Mouse (Mus musculus) CD4-positive helper T cell, adult 2 months (primary cell): ENCODE data around the gene Chrm4.

ENCODE experiments used
- DNase-seq: peaks from one replicate; pipeline ENCODE4 v3.0.0-alpha.2; 2012; ENCODE audit warnings: low read depth, missing footprints, low spot score

Chrm4 gene

DNA sequence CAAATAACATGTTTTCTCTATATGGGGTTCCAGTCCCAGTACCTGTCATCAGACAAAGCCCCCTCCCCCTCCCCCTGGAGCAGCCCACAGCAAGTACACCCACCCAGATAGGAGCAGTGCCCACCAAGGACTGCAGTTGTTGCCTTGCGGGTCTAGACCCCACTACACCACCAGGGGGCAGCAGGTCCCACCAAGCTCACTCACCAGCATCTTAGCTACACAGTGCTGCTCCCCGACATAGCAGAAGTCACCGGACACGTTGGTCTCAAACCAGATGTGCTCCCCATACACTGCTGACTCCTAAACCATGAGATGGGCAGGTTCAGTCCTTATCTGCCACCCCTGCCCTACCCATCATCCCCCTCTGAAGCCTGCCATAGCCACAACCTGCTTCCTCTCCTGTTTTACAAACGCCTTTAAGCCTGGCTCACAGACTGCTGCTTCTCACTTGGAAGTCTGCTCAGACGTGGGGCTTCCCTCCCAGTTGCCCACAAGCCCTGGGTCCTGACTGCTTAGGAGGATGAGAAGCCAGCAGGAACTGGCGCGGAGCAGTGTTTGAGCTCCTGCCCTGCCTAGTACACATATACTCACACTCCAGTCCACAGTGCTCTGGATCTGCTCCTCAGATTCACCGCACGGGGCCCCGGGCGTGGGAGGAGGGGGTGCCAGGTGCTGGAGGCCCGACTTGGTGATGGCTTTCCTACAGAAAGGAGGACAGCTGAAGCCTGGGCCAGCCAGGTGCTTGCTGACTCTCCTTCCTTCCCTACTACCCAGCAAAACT lies 17.3 kb downstream of the Chrm4 start:
- peak; percentile 84 for DNase-seq

DNA sequence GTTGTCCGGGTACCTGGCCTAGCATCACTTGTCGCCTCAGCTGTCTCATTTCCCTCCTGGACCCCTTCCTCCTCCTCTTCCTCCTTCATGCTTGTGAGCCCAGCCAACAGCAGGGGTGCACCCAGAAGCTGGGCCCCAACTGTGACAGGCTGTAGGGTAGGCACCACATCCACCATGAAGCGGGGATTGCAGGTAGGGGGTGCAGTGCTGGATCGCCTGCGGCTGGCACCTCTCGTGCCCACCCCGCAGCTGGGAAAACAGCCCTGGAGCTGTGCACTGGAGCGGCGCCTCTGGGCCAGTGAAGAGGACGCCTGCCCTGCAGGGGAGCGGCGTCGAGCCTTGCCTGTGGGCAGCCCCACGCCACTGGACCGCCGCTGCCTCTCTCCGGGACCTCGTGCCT lies 18.4 kb downstream of the Chrm4 start, which contains the start of gene Gm9821:
Gm9821 (plus strand) TSS at position 221 of the 400 bp plus-strand sequence.
- no peak for DNase-seq

DNA sequence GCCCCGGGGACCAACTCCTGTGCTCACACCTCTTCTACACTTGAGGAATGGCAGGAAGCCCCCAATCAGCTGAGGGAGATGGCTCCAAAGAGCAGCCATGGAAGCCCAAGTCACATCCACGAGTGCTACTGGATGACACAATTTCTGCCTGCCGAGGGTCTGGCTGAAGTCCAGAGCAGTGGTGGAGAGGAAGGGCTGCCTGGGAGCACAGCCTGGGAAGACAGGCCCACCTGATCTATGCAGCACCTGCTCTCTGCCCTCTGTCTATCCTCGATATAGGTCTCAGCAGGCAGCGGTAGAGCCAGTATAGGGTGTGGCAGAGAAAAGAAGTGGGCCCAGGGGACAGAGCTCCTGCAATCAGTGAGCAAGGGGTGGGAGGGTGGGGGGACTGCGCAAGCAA lies 19.8 kb downstream of the Chrm4 start:
- DNase-seq, result no peak

DNA sequence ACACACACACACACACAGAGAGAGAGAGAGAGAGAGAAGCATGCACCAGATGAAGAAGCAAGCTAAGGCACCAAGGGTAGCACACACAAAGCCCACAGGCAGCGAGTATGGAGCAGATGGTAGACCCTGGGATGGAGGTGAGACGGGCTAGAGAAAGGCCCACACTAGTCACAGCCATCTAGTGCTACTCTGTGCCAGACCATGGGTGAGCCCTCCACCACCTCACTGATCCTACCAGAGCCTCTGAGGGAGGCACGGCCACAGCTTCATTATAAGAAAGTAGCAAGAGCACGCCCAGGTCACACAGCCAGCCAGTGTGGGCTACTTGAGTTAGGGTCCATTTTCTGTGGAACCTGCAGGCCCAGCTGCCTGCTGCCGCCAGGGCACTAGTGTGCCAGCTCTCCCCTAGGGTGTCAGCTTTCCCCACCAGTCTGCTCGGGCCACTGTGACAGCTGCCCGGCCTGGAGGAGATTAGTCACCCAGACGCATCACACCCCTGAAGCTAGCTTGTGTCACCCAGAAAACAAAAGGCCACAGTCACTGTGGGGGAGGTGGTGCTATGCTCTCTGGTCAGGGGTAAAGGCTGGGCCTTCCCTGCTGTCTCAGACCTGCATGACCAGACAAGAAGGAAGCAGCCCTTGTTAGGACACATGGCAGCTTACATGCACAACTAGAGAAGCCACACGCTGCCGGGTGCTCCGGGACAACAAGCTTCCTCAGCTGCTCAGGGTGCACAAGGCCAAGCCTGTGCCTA lies 20.5 kb downstream of the Chrm4 start:
- peak; percentile 33 for DNase-seq

DNA sequence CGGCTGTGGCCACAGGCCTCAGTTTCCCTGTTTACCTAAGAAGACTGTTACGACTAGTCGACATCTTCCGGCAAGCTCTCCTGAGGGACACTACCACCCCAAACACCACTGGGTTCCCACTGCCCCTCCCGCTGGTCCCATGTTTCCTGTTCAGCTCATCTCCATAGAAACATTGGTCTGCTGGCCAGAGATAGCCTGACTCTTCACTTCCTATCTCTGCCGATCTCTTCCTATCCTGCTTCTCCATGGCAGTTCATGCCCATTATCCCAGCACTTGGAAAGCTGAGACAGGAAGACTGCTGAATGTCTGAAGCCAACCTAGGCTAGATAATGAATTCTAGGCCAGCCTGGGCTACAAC lies 21.1 kb downstream of the Chrm4 start:
- no peak for DNase-seq

DNA sequence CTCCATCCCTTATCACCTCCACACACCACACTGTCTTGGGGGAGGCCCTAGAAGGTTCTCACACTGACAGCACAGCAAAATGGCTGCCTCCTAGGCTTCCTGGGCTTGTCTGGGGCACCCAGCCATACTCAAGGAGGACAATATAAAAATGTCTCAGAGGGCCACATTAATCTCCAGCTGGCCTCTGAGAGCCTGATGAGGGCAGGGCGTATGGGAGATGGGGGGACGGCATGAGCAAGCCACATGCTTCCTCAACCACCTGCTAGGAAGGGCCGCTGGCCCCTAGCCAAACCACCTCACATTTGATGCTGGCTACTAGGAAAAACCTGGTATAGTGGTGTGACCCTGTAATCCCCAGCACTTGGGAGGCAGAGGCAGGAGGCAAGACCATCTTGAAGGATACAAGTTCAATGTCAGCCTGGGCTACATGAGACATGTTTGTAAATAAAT lies 21.8 kb downstream of the Chrm4 start:
- DNase-seq, result peak; percentile 44

DNA sequence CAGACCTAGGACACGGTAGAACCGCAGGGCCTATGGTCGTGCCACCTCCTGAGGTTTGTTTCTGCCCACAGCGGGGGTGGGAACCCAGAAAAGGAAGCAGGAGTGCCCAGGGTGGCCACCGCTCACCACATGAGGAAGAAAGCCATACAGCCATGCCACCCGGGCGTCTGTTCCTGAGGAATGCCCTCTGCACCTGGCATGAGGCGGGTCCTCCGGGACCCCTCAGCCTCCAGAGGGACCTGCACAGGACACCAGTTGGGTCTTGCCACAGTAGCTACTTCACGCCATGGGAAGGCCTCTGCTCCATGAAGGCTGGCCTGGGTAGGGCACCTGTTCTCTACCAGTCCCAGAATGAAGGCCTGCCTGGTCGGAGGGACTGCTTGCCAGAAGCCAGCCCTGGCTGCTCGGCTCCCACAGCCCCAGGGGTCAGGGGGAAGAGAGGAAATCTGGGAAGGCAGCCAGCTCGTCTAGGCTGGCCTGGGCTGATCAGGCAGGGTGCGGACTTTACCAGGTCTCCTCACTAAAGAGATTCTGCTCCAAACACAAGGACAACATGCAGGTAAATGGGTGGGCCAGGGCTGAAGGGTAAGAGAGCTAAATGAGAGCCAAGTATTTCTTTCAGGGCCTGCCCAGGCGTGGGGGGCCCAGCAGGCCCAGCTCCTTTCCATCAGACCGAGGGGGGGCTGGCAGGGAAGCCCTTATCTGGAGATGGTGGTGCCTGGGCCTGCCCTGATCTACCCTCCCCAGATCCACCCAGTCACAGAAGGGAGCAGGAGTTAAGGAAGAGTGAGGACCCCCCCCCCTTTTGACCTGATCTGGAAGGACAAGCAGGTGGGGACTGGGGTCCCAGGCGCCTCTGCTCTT lies 22.6 kb downstream of the Chrm4 start:
- DNase-seq, result peak; percentile 42

DNA sequence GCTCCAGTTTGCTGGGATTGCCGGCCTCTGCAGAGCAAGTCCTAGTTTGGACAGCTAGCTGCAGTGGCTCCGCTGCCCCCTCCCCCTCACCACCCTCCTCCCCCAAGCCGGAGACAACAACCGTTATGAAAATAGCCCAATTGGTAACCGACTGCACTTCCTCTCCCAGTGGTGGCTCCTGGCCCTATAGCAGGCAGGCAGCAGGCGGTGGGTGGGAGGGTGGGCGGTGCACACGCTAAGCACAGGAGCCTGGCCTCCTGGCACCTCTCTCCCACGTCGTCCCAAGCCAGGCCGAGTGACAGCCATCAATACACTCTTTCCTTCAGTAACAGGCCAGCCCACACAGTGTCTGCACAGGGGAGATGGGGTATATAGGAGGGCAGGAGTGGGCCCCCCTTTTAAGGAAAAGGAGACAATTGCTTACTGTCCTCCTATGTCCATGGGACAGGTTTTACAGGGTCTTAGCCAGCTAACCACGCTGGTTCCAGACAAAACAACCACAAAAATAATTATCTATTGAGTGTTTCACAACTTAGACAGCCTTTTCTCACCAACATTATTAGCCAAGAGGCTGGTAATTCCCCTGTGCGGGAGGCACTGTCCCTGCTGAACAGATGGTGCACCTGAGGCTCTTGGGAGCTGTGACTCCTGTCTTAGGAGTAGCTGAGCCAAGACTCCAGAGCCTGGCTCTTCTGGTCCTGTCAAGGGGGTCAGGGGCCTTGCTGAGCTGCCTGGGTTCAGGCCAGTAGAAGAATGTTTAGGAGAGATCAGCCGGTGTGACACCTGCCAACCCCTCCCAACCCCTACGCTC lies 23.4 kb downstream of the Chrm4 start:
- peak; percentile 81 for DNase-seq

DNA sequence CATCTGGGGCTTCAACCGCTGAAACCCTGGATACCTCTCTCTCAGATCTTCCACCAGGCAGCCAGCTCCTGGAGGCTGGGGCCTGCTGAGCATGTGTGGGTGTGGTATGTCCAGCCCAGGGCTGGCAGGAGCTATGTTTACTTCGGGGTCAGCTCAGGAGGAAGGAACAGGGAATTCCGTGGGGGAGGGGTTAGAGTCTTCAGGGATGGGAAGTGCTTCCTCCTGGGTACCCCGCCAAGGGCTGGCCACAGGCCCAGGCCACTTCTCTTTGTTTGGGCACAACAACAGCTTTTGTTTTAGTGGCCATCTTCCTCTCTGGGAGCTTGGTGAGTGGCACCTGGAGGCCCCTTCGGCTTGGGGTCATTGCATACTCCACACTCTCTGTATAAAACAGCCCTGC lies 26.8 kb downstream of the Chrm4 start:
- DNase-seq, result no peak

DNA sequence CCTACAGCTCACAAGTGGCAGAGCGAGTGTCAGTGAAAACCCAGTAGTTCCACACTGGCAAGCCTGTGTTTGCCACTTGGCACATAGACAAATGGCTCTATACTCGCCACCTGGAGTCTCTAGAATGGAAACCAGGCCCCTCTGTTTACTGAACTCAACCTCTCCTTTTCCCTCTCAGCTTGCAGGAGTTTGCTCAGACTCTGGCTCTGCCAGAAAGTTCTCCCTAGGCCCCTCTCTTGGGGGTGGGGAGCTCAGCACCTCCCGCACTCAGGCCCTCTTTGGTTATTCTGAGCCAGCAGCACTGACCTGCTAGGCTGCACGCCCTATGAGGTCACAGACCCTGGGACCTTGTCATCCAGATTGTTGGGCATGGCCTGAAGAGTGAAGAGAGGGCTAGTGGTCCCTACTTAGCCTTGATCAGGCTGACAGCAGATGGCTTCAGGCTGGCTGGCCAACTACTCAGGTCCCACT lies 28.1 kb downstream of the Chrm4 start:
- no peak for DNase-seq

DNA sequence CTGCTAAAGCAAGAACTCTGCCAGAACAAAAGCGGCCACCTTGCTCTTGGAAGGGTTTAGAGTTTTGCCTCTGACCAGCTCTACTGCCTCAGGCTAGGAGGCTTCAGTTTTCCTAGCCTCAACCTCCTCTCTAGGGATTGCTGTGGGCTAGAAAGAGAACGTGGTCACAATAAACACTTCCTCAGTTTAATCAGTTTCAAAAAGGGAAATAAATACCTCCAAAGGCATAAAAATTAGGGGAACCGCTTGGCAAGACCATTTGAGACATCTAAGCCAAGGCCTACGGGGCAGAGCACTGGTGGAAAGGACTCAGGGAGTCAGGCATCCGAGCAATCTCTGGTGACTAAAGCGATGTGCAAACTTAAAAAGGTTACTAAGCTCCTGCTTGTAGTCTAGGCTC lies 28.8 kb downstream of the Chrm4 start:
- no peak for DNase-seq

DNA sequence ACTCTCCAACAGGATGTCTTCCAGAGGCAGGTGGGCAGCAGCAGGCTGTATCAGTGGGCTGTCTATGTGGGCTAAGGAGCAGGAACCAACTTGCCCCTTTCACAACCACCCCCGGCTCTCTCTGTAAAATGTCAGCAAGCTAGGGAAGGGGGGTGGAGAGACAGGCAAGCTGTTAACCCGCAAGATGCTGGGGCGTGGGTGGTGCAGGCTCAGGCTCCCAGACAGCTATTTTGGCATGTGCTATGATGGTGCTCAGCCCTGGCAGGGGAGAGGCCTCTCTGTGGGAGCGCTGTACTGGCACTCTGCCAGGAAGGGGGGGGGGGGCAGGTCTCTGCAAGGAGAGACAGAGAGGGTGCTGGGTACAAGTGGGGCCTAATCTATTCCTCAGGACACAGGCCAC lies 30.0 kb downstream of the Chrm4 start:
- DNase-seq, result peak; percentile 88

DNA sequence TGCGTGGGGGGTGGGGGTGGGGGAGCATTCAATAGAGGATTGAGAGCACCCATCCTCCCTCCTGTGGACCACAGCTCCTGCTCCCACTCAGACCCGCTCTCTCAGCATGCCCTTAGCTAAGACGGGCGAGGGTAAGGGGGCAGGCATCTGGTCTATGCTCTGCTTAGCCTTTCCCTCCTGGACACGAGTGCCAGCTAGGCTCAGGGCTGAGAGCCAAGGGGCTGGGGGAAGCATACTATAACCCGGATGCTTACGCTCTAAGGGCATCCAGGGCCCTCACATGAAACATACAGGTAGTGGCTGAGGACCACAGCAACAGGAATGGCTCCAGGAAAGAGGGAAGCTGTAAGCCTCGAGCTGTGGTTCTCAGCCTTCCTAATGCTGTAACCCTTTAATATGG lies 31.0 kb downstream of the Chrm4 start:
- DNase-seq, result no peak

DNA sequence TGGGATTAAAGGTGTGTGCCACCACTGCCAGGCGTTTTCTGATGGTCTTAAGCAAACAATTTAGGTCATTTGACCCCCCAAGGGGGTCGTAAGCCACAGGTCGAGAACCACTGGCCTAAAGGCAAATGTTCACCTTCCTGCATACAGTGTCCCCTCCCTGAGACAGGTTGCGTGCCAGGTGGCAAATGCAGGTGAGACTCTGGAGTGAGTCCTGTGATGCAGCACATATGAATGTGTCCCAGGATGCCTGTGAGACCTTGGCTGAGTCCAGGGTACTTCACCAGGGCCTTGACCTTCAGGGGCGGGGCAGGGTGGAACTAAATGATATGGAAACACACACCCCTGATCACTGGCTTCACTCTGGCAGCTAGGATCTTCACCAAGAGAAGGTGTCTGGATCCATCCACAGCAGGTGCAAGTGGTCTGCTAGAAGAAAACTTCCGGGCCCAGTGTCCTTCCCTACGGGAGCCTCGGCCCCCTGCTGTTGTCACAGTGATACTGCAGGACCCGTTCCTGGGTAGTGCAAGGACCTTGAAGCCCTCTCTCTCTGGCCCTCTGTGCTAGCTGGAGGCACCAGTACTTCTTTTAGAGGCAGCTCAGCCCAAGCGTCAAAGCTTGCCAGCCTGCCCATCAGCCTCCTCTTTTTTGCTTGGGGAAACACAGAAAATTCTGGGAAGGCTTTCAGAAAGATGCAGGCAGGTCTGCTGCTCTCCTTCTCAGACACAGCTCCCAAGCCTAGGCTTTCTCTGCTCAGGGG lies 31.8 kb downstream of the Chrm4 start:
- DNase-seq, result peak; percentile 66

DNA sequence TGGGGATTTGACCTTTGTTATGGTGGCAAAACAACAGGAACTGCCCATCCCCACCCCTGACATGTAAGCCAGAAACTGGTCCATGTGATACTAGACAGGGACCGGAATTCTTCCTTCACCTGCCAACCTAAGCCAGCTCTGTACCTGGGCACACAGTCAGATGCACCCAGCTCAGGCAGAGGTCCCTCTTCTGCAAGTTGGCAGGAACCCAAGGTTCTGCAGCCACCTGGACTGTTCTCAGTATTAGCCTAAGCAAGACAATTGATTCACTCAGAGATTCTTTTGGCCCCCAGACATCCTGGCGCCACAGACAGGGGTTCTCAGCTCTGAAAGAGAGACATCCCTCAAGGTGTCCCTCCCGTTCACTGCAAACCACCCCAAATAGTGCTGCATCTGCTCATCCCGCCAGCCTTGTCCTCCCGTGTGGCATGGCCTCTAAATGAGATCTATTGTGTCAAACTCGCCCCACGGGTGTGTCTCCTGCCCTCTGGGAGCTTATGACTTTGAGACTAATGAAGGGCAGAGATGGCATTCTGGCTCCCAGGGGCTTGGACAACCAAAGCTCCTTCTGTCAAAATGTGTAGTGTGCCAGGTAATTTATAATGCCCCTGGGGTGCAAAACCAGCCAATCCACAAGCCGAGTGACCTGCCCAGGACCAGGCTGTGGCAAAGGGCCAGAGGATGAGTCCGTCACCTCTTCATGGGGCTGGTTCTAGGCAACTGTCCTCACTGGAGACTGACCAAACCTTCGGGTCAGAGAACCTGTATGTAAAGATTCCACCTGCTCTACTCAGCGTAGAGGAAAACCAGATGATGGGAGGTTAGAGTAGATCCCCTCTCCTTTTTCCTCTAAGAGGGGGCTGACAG lies 32.7 kb downstream of the Chrm4 start:
- no peak for DNase-seq

DNA sequence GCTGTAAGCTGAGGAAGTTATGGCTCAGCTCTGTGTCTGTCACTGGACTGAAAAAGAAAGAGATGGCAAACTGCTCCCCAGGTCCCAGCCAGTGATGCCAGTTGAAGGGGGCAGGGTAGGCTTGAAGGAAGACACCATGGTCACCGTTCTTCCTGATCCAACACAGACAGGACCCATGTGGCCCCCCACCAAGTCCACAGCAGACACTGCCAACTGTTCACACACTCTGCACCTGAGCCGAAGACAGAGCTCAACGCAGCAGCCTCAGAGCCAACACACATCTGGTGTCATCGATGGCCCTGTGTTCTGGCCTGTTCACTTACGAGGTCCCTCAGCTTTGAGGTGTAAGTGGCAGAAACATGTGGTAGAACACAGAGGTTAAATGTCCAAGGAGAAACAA lies 33.4 kb downstream of the Chrm4 start:
- DNase-seq, result no peak

DNA sequence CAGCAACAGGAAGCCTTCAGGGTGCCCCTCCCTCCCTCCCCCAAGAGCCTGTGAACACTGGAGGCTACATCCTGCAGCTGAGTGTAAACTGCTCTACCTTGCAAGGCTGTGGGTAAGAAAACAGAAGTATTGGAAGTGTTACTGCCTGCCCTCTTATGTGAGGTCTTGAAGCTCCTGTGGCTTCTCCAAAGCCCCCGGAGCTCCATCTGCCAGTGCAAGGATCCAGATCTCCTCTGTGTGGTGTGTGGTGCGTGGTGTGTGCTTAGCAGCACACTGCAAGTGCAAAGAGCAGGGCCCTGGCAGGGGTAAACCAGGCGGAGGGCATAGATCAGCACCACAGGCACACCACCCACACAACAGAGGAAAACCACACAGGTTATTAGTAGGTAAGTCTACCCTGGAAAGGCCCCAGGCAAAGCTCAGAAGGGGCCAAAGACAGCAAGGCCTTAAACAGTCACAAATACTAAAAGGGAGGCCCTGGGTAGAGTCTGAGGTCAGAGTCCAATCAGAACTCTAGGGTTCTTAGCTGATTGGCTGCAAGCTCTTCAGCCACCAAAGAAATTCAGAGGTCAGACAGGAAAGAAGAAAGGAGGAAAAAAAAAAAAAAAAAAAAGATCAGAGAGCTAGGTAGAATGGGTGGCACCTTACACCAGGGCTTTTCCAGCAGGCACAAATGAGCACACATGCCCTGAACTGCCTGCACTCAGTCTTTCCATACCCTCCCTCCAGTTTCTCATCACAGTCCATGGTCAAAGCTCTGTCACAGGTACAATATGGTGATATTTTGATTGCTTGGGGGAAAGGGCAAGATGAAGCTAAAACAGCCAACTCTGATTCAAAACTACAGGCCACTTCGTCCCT lies 35.1 kb downstream of the Chrm4 start:
- peak; percentile 84 for DNase-seq

DNA sequence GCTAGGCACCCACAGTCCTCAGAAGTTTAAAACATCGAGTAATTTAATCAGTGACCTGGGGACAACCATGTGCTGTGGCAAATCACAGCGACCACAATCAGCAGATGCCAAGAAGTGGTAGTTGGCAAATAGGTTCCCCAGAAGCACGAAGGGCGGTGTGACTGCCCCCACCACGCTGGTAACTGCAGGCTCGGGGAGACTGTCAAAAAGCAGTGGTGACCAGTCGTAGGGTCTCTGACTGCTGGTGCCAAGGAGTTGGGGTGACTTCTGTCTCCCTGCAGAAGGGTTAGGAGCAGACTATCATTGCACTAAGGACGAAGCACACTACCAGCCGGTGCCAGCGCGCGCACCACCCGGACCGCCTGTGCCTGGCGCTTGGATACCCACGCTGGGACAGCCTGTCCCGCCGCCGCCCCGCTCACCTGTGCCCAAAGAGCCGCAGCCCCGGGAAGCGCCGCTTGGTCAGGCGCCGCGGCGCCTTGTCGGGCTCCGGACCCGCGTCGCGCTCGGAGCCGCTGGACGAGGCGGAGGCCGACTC lies 35.9 kb downstream of the Chrm4 start:
- no peak for DNase-seq
